Mouse (Mus musculus): ENCODE results near the gene Frat2. TPM values are rescaled to one million over a fixed set of nuclear protein-coding genes. Genes with fewer than 3 reads are reported as not detected.

The Frat2 gene
- polyA plus RNA-seq, 1 experiment: 9.7 TPM

DNA sequence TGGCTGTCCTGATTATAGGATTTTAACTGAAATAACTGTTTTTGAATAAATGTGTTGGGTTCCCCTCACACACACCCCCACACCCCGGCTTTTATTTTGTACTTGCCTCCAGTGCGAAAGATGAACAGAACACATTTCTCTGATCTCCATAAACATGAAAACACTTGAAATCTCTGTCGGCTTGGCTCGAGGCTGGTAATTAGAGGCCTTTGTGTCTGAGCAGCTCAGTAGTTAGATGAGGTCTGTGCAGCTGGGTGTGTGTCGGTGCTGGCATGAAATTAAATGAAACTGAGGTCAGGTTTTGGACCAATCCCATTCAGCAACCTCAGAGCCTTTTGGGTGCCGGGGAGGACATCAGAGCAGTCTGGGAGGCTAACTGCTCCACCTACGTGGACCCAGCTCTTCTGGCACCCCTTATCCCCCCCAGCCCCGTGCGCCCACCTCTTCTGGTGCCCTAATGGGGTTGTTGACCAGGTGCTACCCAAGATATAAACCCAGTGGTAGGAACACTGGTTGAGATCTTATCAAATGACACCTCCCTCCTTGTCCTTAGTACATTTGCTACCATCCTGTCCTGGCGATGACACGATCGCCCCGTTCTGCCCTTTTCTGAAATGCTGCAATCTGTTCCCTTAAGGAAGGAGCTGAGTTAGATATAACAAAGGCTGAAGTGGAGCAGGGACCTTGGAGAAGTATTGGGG is 15.3 kb downstream of the Frat2 start:
- Histone ChIP-seq H3K27ac (ENCODE audit: control insufficient read depth, insufficient read depth, low read depth, low read length, poor library complexity) (no peak overlapping the region), H3K4me1 (ENCODE audit: control insufficient read depth, insufficient read depth, low read length) (peaks cover 1% of the 10 kb centered on the region), H3K4me3 (replicated peaks; ENCODE audit: control insufficient read depth, low read depth, low read length) (no peak overlapping the region)
- 64% methylated on average over 13 of the region's 13 CpGs for WGBS
- TF ChIP-seq CTCF (IDR thresholded peaks at IDR 0.05; ENCODE audit: control insufficient read depth, insufficient read depth, low read length) (no peak), POLR2A (IDR thresholded peaks at IDR 0.05; ENCODE audit: borderline replicate concordance, control insufficient read depth, low read depth, low read length) (no peak)

DNA sequence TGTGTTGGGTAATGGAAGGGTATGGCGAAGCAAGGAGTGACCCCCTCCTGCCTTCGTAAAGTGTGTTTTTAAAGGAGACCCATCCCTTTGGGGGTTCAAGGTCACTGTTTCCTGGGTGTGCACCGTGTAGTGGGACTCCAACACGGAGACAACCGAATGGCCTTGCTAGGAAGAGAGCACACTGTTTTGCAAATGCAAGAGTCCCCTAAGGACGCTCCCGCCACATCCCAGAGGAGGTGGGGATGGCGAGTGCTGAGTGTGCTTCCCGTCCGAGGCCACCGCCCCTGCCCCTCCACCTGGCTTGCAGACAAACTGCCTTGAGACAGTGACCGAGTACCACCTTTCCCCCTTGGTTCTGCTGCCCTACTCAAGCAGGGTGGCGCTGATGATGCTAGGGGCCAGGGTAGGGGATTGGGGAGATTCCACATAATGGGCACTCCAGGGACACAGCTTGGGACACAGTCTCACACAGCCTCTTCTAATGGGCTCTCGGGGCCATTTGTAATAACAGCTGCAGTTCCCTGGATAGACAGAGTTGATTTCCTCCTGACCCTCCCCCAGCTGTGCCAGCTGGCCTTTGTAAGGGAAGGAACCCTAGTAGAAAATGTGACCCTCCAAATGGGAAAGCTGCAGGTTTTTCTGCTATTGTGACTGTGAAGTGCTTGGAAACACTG is 16.1 kb downstream of the Frat2 start:
- TF ChIP-seq POLR2A (IDR thresholded peaks at IDR 0.05; ENCODE audit: borderline replicate concordance, control insufficient read depth, low read depth, low read length) (no peak), CTCF (IDR thresholded peaks at IDR 0.05; ENCODE audit: control insufficient read depth, insufficient read depth, low read length) (no peak)
- 42% methylated on average over 14 of the region's 14 CpGs for WGBS
- Histone ChIP-seq H3K4me3 (replicated peaks; ENCODE audit: control insufficient read depth, low read depth, low read length) (peak overlapping the region; percentile 54), H3K4me1 (ENCODE audit: control insufficient read depth, insufficient read depth, low read length) (peaks cover 1% of the 10 kb centered on the region), H3K27ac (ENCODE audit: control insufficient read depth, insufficient read depth, low read depth, low read length, poor library complexity) (no peak overlapping the region)

DNA sequence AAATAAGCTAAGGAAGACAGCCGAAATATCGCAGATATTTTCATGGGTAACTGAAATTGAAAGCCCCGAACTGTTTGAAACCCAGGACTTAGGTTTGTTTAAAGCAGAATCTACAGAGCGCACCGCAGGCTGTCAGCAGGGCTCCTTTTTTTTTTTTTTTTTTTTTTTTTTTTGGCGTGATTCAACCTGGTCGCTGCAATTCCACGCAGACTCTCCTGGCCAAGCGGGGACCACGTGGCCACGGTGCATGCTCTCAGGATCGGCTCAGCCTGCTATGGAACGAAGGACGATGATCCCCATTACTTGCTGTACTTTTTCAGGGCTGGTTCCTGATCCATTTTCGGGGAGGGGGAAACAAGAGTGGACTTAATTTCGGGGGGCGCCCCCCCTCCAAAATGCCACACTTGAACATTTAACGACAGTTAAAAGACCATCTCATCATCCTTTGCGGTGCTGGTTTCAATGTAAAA is 16.8 kb downstream of the Frat2 start:
- peak overlapping the region; percentile 88 for H3K4me3 ChIP-seq (replicated peaks; ENCODE audit: control insufficient read depth, low read depth, low read length)
- no peak for TF ChIP-seq CTCF (IDR thresholded peaks at IDR 0.05; ENCODE audit: control insufficient read depth, insufficient read depth, low read length)
- TF ChIP-seq POLR2A (IDR thresholded peaks at IDR 0.05; ENCODE audit: borderline replicate concordance, control insufficient read depth, low read depth, low read length): no peak
- H3K27ac ChIP-seq (ENCODE audit: control insufficient read depth, insufficient read depth, low read depth, low read length, poor library complexity): peak overlapping the region; percentile 98; the same call in 1 of the 2 replicates
- H3K4me1 ChIP-seq (ENCODE audit: control insufficient read depth, insufficient read depth, low read length): peaks cover 1% of the 10 kb centered on the region
- WGBS: 2% methylated on average over 19 of the region's 19 CpGs

DNA sequence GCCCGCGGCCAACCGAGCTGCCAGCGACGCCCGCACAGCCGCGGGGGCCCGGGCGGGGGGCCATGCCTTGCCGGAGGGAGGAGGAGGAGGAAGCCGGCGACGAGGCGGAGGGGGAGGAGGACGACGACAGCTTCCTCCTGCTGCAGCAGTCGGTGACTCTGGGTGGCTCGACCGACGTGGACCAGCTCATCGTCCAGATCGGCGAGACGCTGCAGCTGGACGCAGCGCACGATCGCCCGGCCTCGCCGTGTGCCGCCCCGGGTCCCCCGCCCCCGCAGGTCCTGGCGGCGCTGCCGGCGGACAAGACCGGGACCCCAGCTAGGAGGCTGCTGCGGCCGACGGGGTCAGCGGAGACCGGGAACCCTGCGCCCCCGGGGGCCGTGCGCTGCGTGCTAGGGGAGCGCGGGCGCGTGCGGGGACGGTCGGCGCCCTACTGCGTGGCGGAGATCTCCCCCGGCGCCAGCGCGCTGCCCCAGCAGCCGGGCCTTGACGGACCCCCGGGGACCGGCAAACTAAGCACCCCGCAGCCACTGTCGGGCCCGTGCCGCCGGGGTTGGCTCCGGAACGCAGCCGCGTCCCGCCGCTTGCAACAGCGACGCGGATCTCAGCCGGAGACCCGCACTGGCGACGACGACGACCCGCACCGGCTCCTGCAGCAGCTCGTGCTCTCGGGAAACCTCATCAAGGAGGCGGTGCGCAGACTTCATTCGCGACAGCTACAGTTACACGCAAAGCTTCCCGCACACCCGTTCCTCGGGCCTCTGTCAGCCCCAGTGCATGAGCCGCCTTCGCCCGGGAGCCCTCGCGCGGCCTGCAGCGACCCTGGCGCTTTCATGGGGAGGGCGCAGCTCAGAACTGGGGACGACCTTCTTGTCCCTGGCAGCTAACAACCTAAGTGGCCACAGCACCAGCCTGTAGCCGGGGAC is 17.6 kb downstream of the Frat2 start:
- WGBS: under 1% methylated on average over 104 of the region's 112 CpGs
- peak overlapping the region; percentile 88 for H3K4me3 ChIP-seq (replicated peaks; ENCODE audit: control insufficient read depth, low read depth, low read length)
- peak overlapping the region; percentile 98 for H3K27ac ChIP-seq (ENCODE audit: control insufficient read depth, insufficient read depth, low read depth, low read length, poor library complexity)
- no peaks in the 10 kb centered on the region; the same call in none of the 2 replicates for H3K4me1 ChIP-seq (ENCODE audit: control insufficient read depth, insufficient read depth, low read length)
- TF ChIP-seq POLR2A (IDR thresholded peaks at IDR 0.05; ENCODE audit: borderline replicate concordance, control insufficient read depth, low read depth, low read length) (peak; percentile 77; the same call in 1 of the 2 replicates), CTCF (IDR thresholded peaks at IDR 0.05; ENCODE audit: control insufficient read depth, insufficient read depth, low read length) (no peak)

DNA sequence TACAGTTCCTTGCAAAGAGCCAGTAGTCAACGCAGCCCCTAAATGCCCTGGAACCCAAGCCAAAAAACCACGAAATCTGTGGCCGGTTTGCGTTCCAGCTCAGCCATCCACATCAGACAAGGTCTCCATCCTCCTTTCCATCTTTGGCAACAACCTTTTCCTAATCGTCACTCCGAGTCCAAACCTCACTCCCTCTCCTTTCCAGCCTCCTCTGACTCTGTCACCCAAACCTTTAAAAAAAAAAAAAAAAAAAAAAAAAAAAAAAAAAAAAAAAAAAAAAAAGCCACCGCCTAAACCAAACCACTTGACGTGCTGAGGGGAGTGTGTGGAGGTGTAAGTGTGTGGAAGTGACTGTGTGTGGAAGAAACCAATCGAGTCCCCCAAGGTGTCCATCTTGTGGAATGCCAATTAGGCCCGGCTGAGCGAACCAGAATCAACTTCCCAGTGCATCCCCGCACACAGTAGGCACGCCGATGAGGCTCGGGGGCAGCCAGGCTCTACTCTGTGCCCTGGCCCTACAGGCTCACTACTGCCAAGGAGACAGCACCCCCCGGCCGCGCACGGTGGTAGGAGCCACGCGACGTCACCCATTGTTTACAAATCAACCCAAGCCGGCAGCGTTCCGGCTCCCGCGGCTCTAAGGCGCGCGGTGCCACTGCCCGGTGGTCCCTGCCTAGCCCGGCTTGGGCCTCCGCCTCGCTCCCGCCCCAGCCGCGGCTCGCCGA is 18.4 kb downstream of the Frat2 start, which contains the start of gene Frat1:
Gene Frat1 (plus strand): TSS at position 590 of the 725 bp plus-strand sequence.
- no peak for TF ChIP-seq POLR2A (IDR thresholded peaks at IDR 0.05; ENCODE audit: borderline replicate concordance, control insufficient read depth, low read depth, low read length)
- peak within 1 kb of the TSS; percentile 98 for H3K27ac ChIP-seq (ENCODE audit: control insufficient read depth, insufficient read depth, low read depth, low read length, poor library complexity)
- H3K4me1 ChIP-seq (ENCODE audit: control insufficient read depth, insufficient read depth, low read length): no peaks in the 10 kb centered on the region; the same call in none of the 2 replicates
- peak within 1 kb of the TSS; percentile 88 for H3K4me3 ChIP-seq (replicated peaks; ENCODE audit: control insufficient read depth, low read depth, low read length)
- whole genome bisulfite sequencing: 1% methylated on average over 32 of the region's 39 CpGs

DNA sequence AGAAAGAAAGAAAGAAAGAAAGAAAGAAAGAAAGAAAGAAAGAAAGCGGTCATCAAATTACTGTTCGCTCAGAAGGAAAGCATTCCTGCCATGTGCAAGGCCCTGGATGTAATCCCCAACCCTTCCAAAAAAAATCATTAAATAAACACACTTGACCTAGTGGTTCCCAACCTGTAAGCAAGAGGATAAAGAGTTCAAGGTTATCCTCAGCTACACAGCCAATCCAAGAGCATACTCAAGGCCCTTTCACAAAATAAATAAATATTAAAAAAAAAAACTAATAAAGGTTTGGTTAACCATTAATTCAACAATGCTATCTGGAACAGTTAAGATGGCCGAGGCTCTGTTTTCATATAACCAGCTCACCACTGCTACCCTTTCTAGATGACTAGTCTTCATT is 19.0 kb downstream of the Frat2 start:
- Histone ChIP-seq H3K4me3 (replicated peaks; ENCODE audit: control insufficient read depth, low read depth, low read length) (no peak overlapping the region), H3K4me1 (ENCODE audit: control insufficient read depth, insufficient read depth, low read length) (no peaks in the 10 kb centered on the region; the same call in none of the 2 replicates), H3K27ac (ENCODE audit: control insufficient read depth, insufficient read depth, low read depth, low read length, poor library complexity) (no peak overlapping the region)
- TF ChIP-seq POLR2A (IDR thresholded peaks at IDR 0.05; ENCODE audit: borderline replicate concordance, control insufficient read depth, low read depth, low read length): no peak
- no peak for TF ChIP-seq CTCF (IDR thresholded peaks at IDR 0.05; ENCODE audit: control insufficient read depth, insufficient read depth, low read length)
- 77% methylated on average over 3 of the region's 3 CpGs for WGBS

- no peak overlapping the region for H3K4me3 ChIP-seq (replicated peaks; ENCODE audit: control insufficient read depth, low read depth, low read length)
- no peaks in the 10 kb centered on the region; the same call in 1 of the 2 replicates for H3K4me1 ChIP-seq (ENCODE audit: control insufficient read depth, insufficient read depth, low read length)
- 60% methylated on average over 3 of the region's 3 CpGs for WGBS
- TF ChIP-seq POLR2A (IDR thresholded peaks at IDR 0.05; ENCODE audit: borderline replicate concordance, control insufficient read depth, low read depth, low read length) (no peak), CTCF (IDR thresholded peaks at IDR 0.05; ENCODE audit: control insufficient read depth, insufficient read depth, low read length) (no peak)
- H3K27ac ChIP-seq (ENCODE audit: control insufficient read depth, insufficient read depth, low read depth, low read length, poor library complexity): no peak overlapping the region
Measured at GRCm38 (mm10) chr19:41826529-41826928, 21.4 kb downstream of the Frat2 start.
